Mouse (Mus musculus): Measurements from ENCODE around the gene 2210016F16Rik.

GRCm38 (mm10) chr13:58421026-58421425 is 36.0 kb upstream of the 2210016F16Rik start:
- no peak for TF ChIP-seq CTCF (IDR thresholded peaks at IDR 0.05; ENCODE audit: low read depth)
- no peak for TF ChIP-seq EP300 (IDR thresholded peaks at IDR 0.05; ENCODE audit: low read depth)
